ENCODE assay signal across 9 mouse cellular contexts in genomic region chr17:54343395-54343794, GRCm38 (mm10). TPM values are rescaled to one million over a fixed set of nuclear protein-coding genes. Genes with fewer than 3 reads are reported as not detected.
DNase-seq lines count a peak whose midpoint lies in the region; ATAC-seq and TF ChIP-seq lines count a peak whose summit lies in the region.
"Had no signal": no experiment of that assay in that cellular context is flagged by ENCODE, and none has a peak within 500 bp of the region (broad histone marks: within the 10 kb centered on the region; RNA-seq: fewer than 3 reads in every experiment).

No protein-coding gene starts in this region.

- peak; percentile 75 for TF ChIP-seq CTCF in intestine, postnatal 0 days (IDR thresholded peaks at IDR 0.05; ENCODE audit: low read depth)
- TF ChIP-seq CTCF in testis, adult 2 months (IDR thresholded peaks at IDR 0.05; ENCODE audit: control insufficient read depth, insufficient read depth, insufficient replicate concordance, low read depth, low read length) = peak; percentile 7; the same call in 1 of the 2 replicates

- 20% methylated on average over 4 of the region's 4 CpGs for WGBS in intestine, postnatal 0 days
- 19% methylated on average over 4 of the region's 4 CpGs for WGBS in intestine, embryonic 16.5 days

- no peak overlapping the region for H3K27ac ChIP-seq in intestine, postnatal 0 days (ENCODE audit: low read depth, low read length)
- H3K27ac ChIP-seq in intestine, embryonic 16.5 days (ENCODE audit: low read length) = no peak overlapping the region
- H3K27ac ChIP-seq in testis, adult 2 months (ENCODE audit: control insufficient read depth, insufficient read depth, low read depth, low read length) = no peak overlapping the region

- no peak overlapping the region for H3K4me2 ChIP-seq in intestine, postnatal 0 days (replicated peaks; ENCODE audit: low read depth)
- H3K4me2 ChIP-seq in intestine, embryonic 16.5 days (ENCODE audit: low read depth, low read length) = no peak overlapping the region

- H3K9me3 ChIP-seq in intestine, postnatal 0 days (ENCODE audit: control insufficient read depth) = no peaks in the 10 kb centered on the region
- no peaks in the 10 kb centered on the region for H3K9me3 ChIP-seq in intestine, embryonic 16.5 days (ENCODE audit: control insufficient read depth, low read length)

- DNase-seq in testis, postnatal 10 days (ENCODE audit: low spot score) = no peak
- DNase-seq in embryo, embryonic 11.5 days (ENCODE audit: low read depth, low spot score) = peak; percentile 34
- no peak for DNase-seq in thymus, postnatal 36 days
- no peak for DNase-seq in frontal cortex, postnatal 36 days (ENCODE audit: low spot score in 2 of 2)
- no peak for DNase-seq in frontal cortex, postnatal 14 days (ENCODE audit: low spot score in 2 of 2)
- DNase-seq: adrenal gland, adult 2 months had no signal

- H3K9ac ChIP-seq in intestine, postnatal 0 days (ENCODE audit: low read depth, low read length) = no peak overlapping the region
- no peak overlapping the region for H3K9ac ChIP-seq in intestine, embryonic 16.5 days (ENCODE audit: low read depth, low read length)

- no peak for TF ChIP-seq POLR2A in testis, adult 2 months (IDR thresholded peaks at IDR 0.05; ENCODE audit: control insufficient read depth, low read depth, low read length)

- H3K4me1 ChIP-seq in intestine, postnatal 0 days (replicated peaks; ENCODE audit: control insufficient read depth, insufficient read depth, low read length) = no peaks in the 10 kb centered on the region
- H3K4me1 ChIP-seq in intestine, embryonic 16.5 days (ENCODE audit: control insufficient read depth, insufficient read depth, low read length) = no peaks in the 10 kb centered on the region
- no peaks in the 10 kb centered on the region for H3K4me1 ChIP-seq in testis, adult 2 months (ENCODE audit: control insufficient read depth, insufficient read depth, low read length)

- H3K27me3 ChIP-seq in intestine, postnatal 0 days (replicated peaks; ENCODE audit: control insufficient read depth, insufficient read depth, low read length) = no peaks in the 10 kb centered on the region
- H3K27me3 ChIP-seq in intestine, embryonic 16.5 days (replicated peaks; ENCODE audit: control insufficient read depth, insufficient read depth, low read length) = no peaks in the 10 kb centered on the region
- H3K27me3 ChIP-seq in testis, adult 2 months (ENCODE audit: control insufficient read depth, insufficient read depth, low read length) = no peaks in the 10 kb centered on the region

- ATAC-seq in intestine, postnatal 0 days = no peak
- no peak for ATAC-seq in intestine, embryonic 16.5 days

- H3K36me3 ChIP-seq in intestine, postnatal 0 days (ENCODE audit: control insufficient read depth, insufficient read depth) = no peaks in the 10 kb centered on the region
- H3K36me3 ChIP-seq in intestine, embryonic 16.5 days (ENCODE audit: control insufficient read depth, insufficient read depth, low read length) = no peaks in the 10 kb centered on the region
- H3K36me3 ChIP-seq in testis, adult 2 months (ENCODE audit: control insufficient read depth, insufficient read depth, low read length) = no peaks in the 10 kb centered on the region

- no peak overlapping the region for H3K4me3 ChIP-seq in intestine, postnatal 0 days (ENCODE audit: low read depth, low read length)
- no peak overlapping the region for H3K4me3 ChIP-seq in intestine, embryonic 16.5 days (ENCODE audit: low read length)
- H3K4me3 ChIP-seq in testis, adult 2 months (ENCODE audit: control insufficient read depth, low read depth, low read length) = no peak overlapping the region

RNA-seq across cellular contexts. Expression of gene Slc5a7, which starts 44.6 kb away (rescaled TPM):
- 2.8 and 3.2 TPM in 2 replicates for polyA plus RNA-seq in intestine, postnatal 0 days (2015; fragmentation: Nextera tagmentation; extraction: Ambion mirVana)
- polyA plus RNA-seq in intestine, embryonic 16.5 days (2015; fragmentation: Nextera tagmentation; extraction: Ambion mirVana) = 2.2 and 2.5 TPM in 2 replicates
- 0.04 and 0.05 TPM in 2 replicates for polyA plus RNA-seq in testis, adult 2 months (2012; rRNA removed)
- polyA plus RNA-seq: adrenal gland, adult 2 months had no signal
